Mouse (Mus musculus) hindbrain, embryonic 12.5 days (tissue): ENCODE measurements around the gene Nicn1. TPM values are rescaled to one million over a fixed set of nuclear protein-coding genes. Genes with fewer than 3 reads are reported as not detected.
"Not testable (repeated sequence)": the region's sequence is repeated elsewhere in the genome, so short reads cannot be mapped to it uniquely, and the experiment has no call there.

Source experiments
- ATAC-seq: fragments of 200-750 bp; cut with Nextera tagmentation; 2 replicates; pipeline ENCODE4 v1.8.0; 2017; ENCODE audit warnings: moderate TSS enrichment; ENCODE audit not compliant: low FRiP score
- H3K27ac ChIP-seq: fragments of 300-500 bp; sonication (generic); 2 replicates; pipeline ENCODE4 v1.5.1; 2016; ENCODE audit warnings: mild to moderate bottlenecking
- H3K27me3 ChIP-seq: fragments of 300-500 bp; sonication (generic); 2 replicates; pipeline ENCODE4 v1.6.1; 2016; ENCODE audit warnings: mild to moderate bottlenecking
- H3K36me3 ChIP-seq: fragments of 300-500 bp; sonication (generic); 2 replicates; pipeline ENCODE4 v1.6.1; 2016; ENCODE audit warnings: mild to moderate bottlenecking
- H3K4me1 ChIP-seq: fragments of 300-500 bp; sonication (generic); 2 replicates; pipeline ENCODE4 v1.6.1; 2016
- H3K4me2 ChIP-seq: fragments of 300-500 bp; sonication (generic); replicated peaks from 2 replicates; pipeline ENCODE4 v1.6.1; 2016; ENCODE audit warnings: mild to moderate bottlenecking
- H3K4me3 ChIP-seq: fragments of 300-500 bp; sonication (generic); 2 replicates; pipeline ENCODE4 v1.5.1; 2016; ENCODE audit warnings: mild to moderate bottlenecking
- H3K9ac ChIP-seq: fragments of 300-500 bp; sonication (generic); 2 replicates; pipeline ENCODE4 v1.6.1; 2016; ENCODE audit warnings: mild to moderate bottlenecking, moderate library complexity
- H3K9me3 ChIP-seq: fragments of 300-500 bp; sonication (generic); replicated peaks from 2 replicates; pipeline ENCODE4 v1.6.1; 2016; ENCODE audit warnings: mild to moderate bottlenecking
- WGBS: fragments of 180-500 bp; shearing (Covaris S2); methylation state at CpG from one replicate; pipeline ENCODE4 v1.1.7; 2016; 5-methylcytosine and 5-hydroxymethylcytosine counted together
- polyA plus RNA-seq: library from polyadenylated mRNA; unstranded; fragments of >200 nt; fragmentation: Nextera tagmentation; extraction: Ambion mirVana; gene quantifications from 2 replicates; pipeline ENCODE4 v1.2.1, GENCODE M21; 2016

The Nicn1 gene
- polyA plus RNA-seq, 1 experiment from 2014 or later = 81.7 TPM

- peaks cover 12% of the 10 kb centered on the region for H3K36me3 ChIP-seq
- no peaks in the 10 kb centered on the region for H3K9me3 ChIP-seq
- peak overlapping the region; percentile 84 for H3K4me2 ChIP-seq
- peak overlapping the region; percentile 41; the same call in 1 of the 2 replicates for H3K9ac ChIP-seq
- H3K4me3 ChIP-seq = peak overlapping the region; percentile 93
- no peak overlapping the region for H3K27ac ChIP-seq
- H3K4me1 ChIP-seq = peaks cover 33% of the 10 kb centered on the region
- 64% methylated on average over 2 of the region's 2 CpGs for WGBS
- no peak for ATAC-seq
- H3K27me3 ChIP-seq = no peaks in the 10 kb centered on the region
These were observed 17.9 kb downstream of the Nicn1 start for GRCm38 (mm10) chr9:108308141-108308540.

- Histone ChIP-seq H3K9me3 (no peaks in the 10 kb centered on the region), H3K4me2 (no peak overlapping the region), H3K27ac (no peak overlapping the region), H3K27me3 (no peaks in the 10 kb centered on the region), H3K9ac (no peak overlapping the region), H3K4me1 (no peaks in the 10 kb centered on the region), H3K4me3 (no peak overlapping the region), H3K36me3 (peaks cover 18% of the 10 kb centered on the region)
- 95% methylated on average over 3 of the region's 3 CpGs for WGBS
- no peak for ATAC-seq
These were observed 27.3 kb downstream of the Nicn1 start for GRCm38 (mm10) chr9:108317572-108317971.

GRCm38 (mm10) chr9:108318462-108318861 is 28.2 kb downstream of the Nicn1 start:
- Histone ChIP-seq H3K4me3 (no peak overlapping the region), H3K4me2 (no peak overlapping the region), H3K9me3 (no peaks in the 10 kb centered on the region), H3K36me3 (peaks cover 18% of the 10 kb centered on the region), H3K4me1 (no peaks in the 10 kb centered on the region), H3K27me3 (no peaks in the 10 kb centered on the region), H3K9ac (no peak overlapping the region), H3K27ac (no peak overlapping the region)
- WGBS = 93% methylated on average over 2 of the region's 2 CpGs
- no peak for ATAC-seq

GRCm38 (mm10) chr9:108322054-108322453 is 31.8 kb downstream of the Nicn1 start:
- H3K36me3 ChIP-seq = peaks cover 18% of the 10 kb centered on the region
- H3K27me3 ChIP-seq, H3K9me3 ChIP-seq, H3K4me1 ChIP-seq, H3K9ac ChIP-seq, H3K27ac ChIP-seq, ATAC-seq, H3K4me3 ChIP-seq, H3K4me2 ChIP-seq: not testable (repeated sequence)
- 90% methylated on average over 7 of the region's 7 CpGs for WGBS

GRCm38 (mm10) chr9:108324784-108325183 is 34.6 kb downstream of the Nicn1 start:
- 97% methylated on average over 1 of the region's 1 CpGs for WGBS
- Histone ChIP-seq H3K27me3 (no peaks in the 10 kb centered on the region), H3K9ac (no peak overlapping the region), H3K27ac (no peak overlapping the region), H3K4me1 (no peaks in the 10 kb centered on the region), H3K36me3 (peaks cover 37% of the 10 kb centered on the region), H3K4me3 (no peak overlapping the region), H3K9me3 (no peaks in the 10 kb centered on the region), H3K4me2 (no peak overlapping the region)
- ATAC-seq = no peak

GRCm38 (mm10) chr9:108325811-108326210 is 35.6 kb downstream of the Nicn1 start:
- 98% methylated on average over 2 of the region's 2 CpGs for WGBS
- Histone ChIP-seq H3K4me3 (no peak overlapping the region), H3K36me3 (peaks cover 35% of the 10 kb centered on the region), H3K9me3 (no peaks in the 10 kb centered on the region), H3K27me3 (no peaks in the 10 kb centered on the region), H3K4me1 (no peaks in the 10 kb centered on the region), H3K9ac (no peak overlapping the region), H3K4me2 (no peak overlapping the region), H3K27ac (no peak overlapping the region)
- ATAC-seq = no peak

GRCm38 (mm10) chr9:108337848-108338550 is 47.8 kb downstream of the Nicn1 start:
- Histone ChIP-seq H3K9me3 (no peaks in the 10 kb centered on the region), H3K4me3 (no peak overlapping the region), H3K36me3 (peaks cover 30% of the 10 kb centered on the region), H3K27me3 (no peaks in the 10 kb centered on the region), H3K4me2 (peak overlapping the region; percentile 85; the same call in 1 of the 2 replicates), H3K4me1 (peaks cover 17% of the 10 kb centered on the region), H3K27ac (peak overlapping the region; percentile 92), H3K9ac (peak overlapping the region; percentile 87; the same call in 1 of the 2 replicates)
- 68% methylated on average over 10 of the region's 10 CpGs for WGBS
- no peak for ATAC-seq

GRCm38 (mm10) chr9:108338551-108338885 is 48.3 kb downstream of the Nicn1 start:
- Histone ChIP-seq H3K4me3 (peak overlapping the region; percentile 62), H3K9ac (peak overlapping the region; percentile 87), H3K4me1 (peaks cover 17% of the 10 kb centered on the region), H3K36me3 (peaks cover 27% of the 10 kb centered on the region), H3K4me2 (peak overlapping the region; percentile 85), H3K9me3 (no peaks in the 10 kb centered on the region), H3K27ac (peak overlapping the region; percentile 92), H3K27me3 (no peaks in the 10 kb centered on the region)
- ATAC-seq = peak; percentile 6; the same call in 1 of the 2 replicates
- WGBS = 36% methylated on average over 6 of the region's 6 CpGs

GRCm38 (mm10) chr9:108338886-108339781 is 48.9 kb downstream of the Nicn1 start, which contains the start of gene Gpx1:
Gene Gpx1 (plus strand): TSS chr9:108338903.
- H3K4me1 ChIP-seq = peaks cover 17% of the 10 kb centered on the region
- H3K27me3 ChIP-seq = no peaks in the 10 kb centered on the region
- peak within 1 kb of the TSS; percentile 62 for H3K4me3 ChIP-seq
- H3K9me3 ChIP-seq = no peaks in the 10 kb centered on the region
- peak within 1 kb of the TSS; percentile 87 for H3K9ac ChIP-seq
- 1% methylated on average over 49 of the region's 49 CpGs for WGBS
- H3K36me3 ChIP-seq = peaks cover 21% of the 10 kb centered on the region
- ATAC-seq = peak; percentile 96
- H3K4me2 ChIP-seq = peak within 1 kb of the TSS; percentile 85
- H3K27ac ChIP-seq = peak within 1 kb of the TSS; percentile 92

GRCm38 (mm10) chr9:108339886-108340257 is 49.6 kb downstream of the Nicn1 start:
- 16% methylated on average over 20 of the region's 20 CpGs for WGBS
- peak overlapping the region; percentile 62 for H3K4me3 ChIP-seq
- H3K4me1 ChIP-seq = peaks cover 17% of the 10 kb centered on the region
- H3K27me3 ChIP-seq = no peaks in the 10 kb centered on the region
- peak overlapping the region; percentile 85 for H3K4me2 ChIP-seq
- no peak for ATAC-seq
- H3K9me3 ChIP-seq = no peaks in the 10 kb centered on the region
- H3K9ac ChIP-seq = peak overlapping the region; percentile 87
- H3K27ac ChIP-seq = peak overlapping the region; percentile 92; the same call in 1 of the 2 replicates
- peaks cover 13% of the 10 kb centered on the region for H3K36me3 ChIP-seq

GRCm38 (mm10) chr9:108340258-108341138 is 50.3 kb downstream of the Nicn1 start:
- H3K4me3 ChIP-seq = peak overlapping the region; percentile 62
- H3K9ac ChIP-seq = peak overlapping the region; percentile 87
- 0 out of 2 replicates have a peak overlapping the region, but pooled peaks have one; percentile 92 for H3K27ac ChIP-seq
- 66% methylated on average over 10 of the region's 10 CpGs for WGBS
- H3K9me3 ChIP-seq = no peaks in the 10 kb centered on the region
- peaks cover 7% of the 10 kb centered on the region for H3K36me3 ChIP-seq
- H3K27me3 ChIP-seq = no peaks in the 10 kb centered on the region
- no peak for ATAC-seq
- H3K4me2 ChIP-seq = peak overlapping the region; percentile 85
- peaks cover 17% of the 10 kb centered on the region for H3K4me1 ChIP-seq
